Mouse (Mus musculus) liver, embryonic 14.5 days (tissue): ENCODE results near the gene Maml2. TPM values are rescaled to one million over a fixed set of nuclear protein-coding genes. Genes with fewer than 3 reads are reported as not detected.

ENCODE experiments used
- ATAC-seq: fragments of 200-750 bp; cut with Nextera tagmentation; 2 replicates; pipeline ENCODE4 v1.8.0; 2017; ENCODE audit warnings: moderate number of reproducible peaks, mild to moderate bottlenecking, moderate library complexity; ENCODE audit not compliant: insufficient read depth
- DNase-seq, 3 experiments: peaks; one replicate each; pipeline ENCODE4 v3.0.0-alpha.2; 2012 to 2013; ENCODE audit warnings: low read depth in 3 of 3, low spot score in 3 of 3
- H3K27ac ChIP-seq: fragments of 300-500 bp; sonication (generic); 2 replicates; pipeline ENCODE4 v1.5.1; 2014; ENCODE audit warnings: moderate library complexity, mild to moderate bottlenecking, control low read depth, inconsistent platforms
- H3K27me3 ChIP-seq: fragments of 300-500 bp; sonication (generic); 2 replicates; pipeline ENCODE4 v1.6.1; 2014; ENCODE audit warnings: mild to moderate bottlenecking, low read length, moderate library complexity; ENCODE audit not compliant: control insufficient read depth, insufficient read depth
- H3K36me3 ChIP-seq: fragments of 300-500 bp; sonication (generic); replicated peaks from 2 replicates; pipeline ENCODE4 v1.6.1; 2014; ENCODE audit warnings: low read depth; ENCODE audit not compliant: control insufficient read depth, insufficient read depth
- H3K4me1 ChIP-seq, 2 experiments: fragments of 200-500 bp in 1 of 2; fragments of 300-500 bp in 1 of 2; sonication (generic) in 1 of 2; replicated peaks; 2 replicates each; pipeline ENCODE4 v1.6.1; 2012 to 2014; ENCODE audit warnings: antibody characterized with exemption in 1 of 2, inconsistent platforms in 1 of 2, low read length in 1 of 2; ENCODE audit not compliant: control insufficient read depth in 2 of 2, insufficient read depth in 2 of 2
- H3K4me2 ChIP-seq: fragments of 300-500 bp; sonication (generic); 2 replicates; pipeline ENCODE4 v1.6.1; 2014; ENCODE audit warnings: low read depth, mild to moderate bottlenecking, control low read depth, moderate library complexity
- H3K4me3 ChIP-seq, 2 experiments: fragments of 200-500 bp in 1 of 2; fragments of 300-500 bp in 1 of 2; sonication (generic) in 1 of 2; 2 replicates each; pipeline ENCODE4 v1.5.1; 2012 to 2014; ENCODE audit warnings: low read depth in 2 of 2, low read length in 2 of 2, mild to moderate bottlenecking in 2 of 2, control low read depth in 1 of 2, inconsistent platforms in 1 of 2, moderate library complexity in 1 of 2; ENCODE audit not compliant: insufficient read depth in 1 of 2
- H3K9ac ChIP-seq: fragments of 300-500 bp; sonication (generic); replicated peaks from 2 replicates; pipeline ENCODE4 v1.6.1; 2014; ENCODE audit warnings: mild to moderate bottlenecking, control low read depth, moderate library complexity
- H3K9me3 ChIP-seq: fragments of 300-500 bp; sonication (generic); 2 replicates; pipeline ENCODE4 v1.6.1; 2016; ENCODE audit warnings: low read length, mixed read lengths; ENCODE audit not compliant: control insufficient read depth
- CTCF ChIP-seq: IDR thresholded peaks from 2 replicates; pipeline ENCODE4 v1.5.1; 2016; ENCODE audit warnings: antibody characterized with exemption, low read depth, control low read depth
- EP300 ChIP-seq: IDR thresholded peaks from 2 replicates; pipeline ENCODE4 v1.6.1; 2016; ENCODE audit warnings: antibody characterized with exemption, low read depth
- WGBS: fragments of 180-500 bp; shearing (Covaris S2); extraction: QIAGEN DNeasy Blood & Tissue Kit; methylation state at CpG from one replicate; pipeline ENCODE4 v1.1.7; 2014; ENCODE audit not compliant: insufficient replicate concordance; 5-methylcytosine and 5-hydroxymethylcytosine counted together
- polyA plus RNA-seq, 2 experiments: library from polyadenylated mRNA; depleted of rRNA in 1 of 2; stranded (reverse) in 1 of 2; unstranded in 1 of 2; fragments of >200 nt; fragmentation: Nextera tagmentation in 1 of 2; extraction: Ambion mirVana in 1 of 2; gene quantifications; 2 replicates each; pipeline versions ENCODE4 v1.2.1 to v1.2.3; 2012 to 2014

The Maml2 gene
- polyA plus RNA-seq, 2 experiments = 0.65 to 0.66 TPM

DNA sequence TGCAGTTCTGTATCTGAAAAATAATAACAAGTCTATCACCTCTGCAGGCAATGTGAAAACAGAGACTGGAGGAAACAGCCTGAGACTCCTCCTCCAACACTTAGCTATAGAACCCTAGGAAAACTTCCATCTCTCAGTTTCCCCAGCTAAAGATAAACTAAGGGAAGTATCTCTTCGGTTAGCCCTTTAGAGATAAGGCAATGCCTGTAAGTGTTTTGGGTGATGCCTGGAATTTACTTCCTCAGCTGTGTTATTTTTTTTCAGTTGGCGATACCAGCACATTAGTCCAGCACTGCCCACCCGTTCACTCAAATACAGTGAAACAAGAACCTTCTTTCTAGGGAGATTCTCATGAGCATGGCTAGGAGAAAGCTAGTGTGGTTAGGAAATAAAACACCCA, 36.8 kb upstream of the Maml2 start:
- H3K27me3 ChIP-seq = no peaks in the 10 kb centered on the region
- ATAC-seq (no peak), DNase-seq (no peak)
- no peaks in the 10 kb centered on the region for H3K4me1 ChIP-seq
- no peak overlapping the region for H3K27ac ChIP-seq
- no peak overlapping the region for H3K4me3 ChIP-seq
- no peak for TF ChIP-seq EP300
- TF ChIP-seq CTCF = no peak
- 42% methylated on average over 3 of the region's 3 CpGs for WGBS
- H3K9ac ChIP-seq = no peak overlapping the region
- H3K9me3 ChIP-seq = no peaks in the 10 kb centered on the region
- no peaks in the 10 kb centered on the region; the same call in 1 of the 2 replicates for H3K36me3 ChIP-seq
- no peak overlapping the region for H3K4me2 ChIP-seq

DNA sequence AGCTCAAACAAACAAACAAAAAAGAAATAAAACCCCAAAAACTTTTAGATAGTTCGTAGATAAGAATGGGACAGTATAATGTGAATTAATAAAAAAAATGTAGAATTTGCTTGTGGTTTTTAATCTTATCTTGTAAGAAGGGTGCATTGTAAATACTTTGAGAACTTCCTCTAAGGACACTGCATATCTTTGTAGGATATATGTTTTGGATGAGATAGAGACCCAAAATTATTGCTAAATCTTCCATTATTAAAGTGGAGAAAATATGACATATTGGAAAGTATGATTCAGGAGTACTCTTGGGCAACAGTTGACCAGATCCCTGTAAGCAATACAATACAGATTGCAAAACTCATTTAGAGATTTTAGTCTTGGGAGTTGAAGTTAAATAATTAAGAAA, 24.5 kb upstream of the Maml2 start:
- WGBS = 81% methylated on average over 1 of the region's 1 CpGs
- Histone ChIP-seq H3K4me1 (no peaks in the 10 kb centered on the region), H3K27ac (no peak overlapping the region), H3K36me3 (peaks cover 7% of the 10 kb centered on the region), H3K4me2 (no peak overlapping the region), H3K4me3 (no peak overlapping the region), H3K27me3 (no peaks in the 10 kb centered on the region), H3K9ac (no peak overlapping the region), H3K9me3 (no peaks in the 10 kb centered on the region)
- DNase-seq (no peak), ATAC-seq (no peak)
- TF ChIP-seq CTCF = no peak
- no peak for TF ChIP-seq EP300

DNA sequence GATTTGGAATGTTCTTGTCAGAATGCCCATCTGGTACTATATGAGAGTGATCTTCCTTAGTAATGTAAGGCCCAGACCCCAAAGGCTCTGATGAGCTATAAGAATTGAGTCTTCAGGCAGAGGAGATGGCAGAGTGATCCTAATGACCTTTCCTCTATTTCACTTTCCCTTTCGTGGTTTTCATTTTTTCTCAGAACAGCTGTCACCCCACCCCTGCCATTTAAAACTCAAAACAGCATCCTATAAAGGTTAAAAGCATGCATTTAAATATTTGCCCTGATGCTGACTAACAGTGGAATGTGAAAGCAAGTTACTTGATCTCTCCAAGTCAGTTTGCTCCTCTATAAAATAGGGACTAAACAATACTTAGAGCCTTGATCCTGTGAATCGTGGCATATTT, 10.3 kb upstream of the Maml2 start:
- 53% methylated on average over 2 of the region's 2 CpGs for WGBS
- Histone ChIP-seq H3K27me3 (no peaks in the 10 kb centered on the region), H3K4me1 (no peaks in the 10 kb centered on the region), H3K9ac (no peak overlapping the region), H3K36me3 (no peaks in the 10 kb centered on the region), H3K4me2 (no peak overlapping the region), H3K4me3 (no peak overlapping the region), H3K27ac (no peak overlapping the region), H3K9me3 (no peaks in the 10 kb centered on the region)
- no peak for DNase-seq
- TF ChIP-seq EP300 (no peak), CTCF (no peak)
- no peak for ATAC-seq

DNA sequence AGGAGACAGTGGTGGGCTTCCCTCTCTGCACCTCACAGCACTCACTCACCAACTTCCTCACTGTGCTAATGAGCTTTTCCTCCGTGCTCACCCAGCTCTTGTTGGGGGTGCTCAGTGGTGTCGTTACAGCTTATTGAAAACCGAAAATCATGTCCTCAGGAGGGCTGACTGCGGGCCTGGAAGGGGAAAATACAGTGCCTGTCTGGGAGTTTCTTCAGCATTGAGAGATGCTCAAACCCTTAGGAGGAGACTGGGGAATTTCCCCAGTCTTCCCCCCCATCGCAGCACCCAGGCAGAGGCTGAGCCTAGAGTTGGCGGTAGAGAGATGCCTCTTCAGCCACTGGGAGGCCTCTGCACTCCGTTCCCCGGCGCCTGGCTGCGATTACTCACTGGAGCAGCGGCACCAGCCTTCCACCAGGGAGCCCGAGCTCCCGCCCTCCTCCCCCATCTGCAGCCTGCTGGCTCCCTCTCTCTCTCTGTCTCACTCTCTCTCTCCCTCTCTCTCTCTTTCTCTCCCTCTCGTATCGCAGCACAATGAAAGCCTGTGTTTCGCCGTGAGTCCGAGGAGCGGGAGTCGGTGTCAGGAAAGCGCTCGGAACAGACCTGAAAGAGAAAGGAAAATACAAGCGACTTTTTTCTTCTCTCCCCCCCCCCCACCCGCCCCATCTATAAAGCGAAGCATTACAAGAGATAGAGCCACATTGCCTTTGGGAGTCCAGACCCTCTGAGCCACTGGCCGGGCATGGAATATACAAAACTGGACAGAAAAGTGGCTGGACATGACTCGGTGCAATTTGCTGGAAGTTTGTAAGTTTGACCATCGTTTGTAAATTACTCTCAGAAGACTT, 1.3 kb upstream of the Maml2 start:
- peak overlapping the region; percentile 76 for H3K4me2 ChIP-seq
- H3K27me3 ChIP-seq = no peaks in the 10 kb centered on the region
- H3K9ac ChIP-seq = peak overlapping the region; percentile 73
- H3K27ac ChIP-seq = no peak overlapping the region
- ATAC-seq (peak; percentile 84), DNase-seq (peak; percentile 44 to 54 (median 53))
- TF ChIP-seq CTCF = peak; percentile 73
- TF ChIP-seq EP300 = no peak
- peak overlapping the region; percentile 64 to 70 for H3K4me3 ChIP-seq
- no peaks in the 10 kb centered on the region for H3K36me3 ChIP-seq
- H3K9me3 ChIP-seq = no peaks in the 10 kb centered on the region
- peaks cover 0 to 11% of the 10 kb centered on the region in 2 experiments; a peak in 3 of 4 replicates for H3K4me1 ChIP-seq
- under 1% methylated on average over 28 of the region's 28 CpGs for WGBS

DNA sequence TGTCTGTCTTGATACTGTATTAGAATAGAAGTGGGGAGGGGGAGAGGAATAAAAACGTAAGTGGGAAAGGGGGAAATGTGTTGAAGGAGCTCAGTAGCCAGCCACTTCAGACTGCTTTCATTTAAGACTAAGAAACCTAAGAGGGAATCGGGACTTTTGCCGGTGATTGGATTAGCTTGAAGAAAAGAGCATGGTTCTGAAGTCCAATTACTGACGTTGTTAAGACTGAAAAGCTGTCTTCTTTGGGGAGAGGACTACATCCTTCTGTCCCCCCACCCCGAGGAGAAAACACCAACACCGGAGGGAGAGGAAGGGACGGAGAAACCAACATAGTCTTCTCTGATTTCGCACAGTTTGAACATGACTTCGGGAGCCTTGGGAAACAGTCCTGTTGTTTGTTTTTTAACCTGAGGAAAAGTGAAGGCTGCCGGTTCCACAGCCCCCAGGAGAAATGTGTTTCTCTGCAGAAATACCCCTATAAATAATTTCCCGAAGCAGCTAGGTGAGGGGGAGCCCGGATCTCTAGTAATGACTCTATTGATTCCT, 562 bp upstream of the Maml2 start:
- Histone ChIP-seq H3K36me3 (no peaks in the 10 kb centered on the region), H3K9me3 (no peaks in the 10 kb centered on the region), H3K4me1 (peaks cover 0 to 11% of the 10 kb centered on the region in 2 experiments; a peak in 3 of 4 replicates), H3K4me3 (peak overlapping the region; percentile 64 to 70), H3K4me2 (peak overlapping the region; percentile 76), H3K9ac (peak overlapping the region; percentile 73), H3K27ac (no peak overlapping the region), H3K27me3 (no peaks in the 10 kb centered on the region)
- WGBS = under 1% methylated on average over 12 of the region's 12 CpGs
- DNase-seq (peak in 1 of 3 experiments; percentile 2), ATAC-seq (no peak)
- no peak for TF ChIP-seq EP300
- no peak for TF ChIP-seq CTCF
